Comparison of ENCODE assay signal across 19 mouse cellular contexts in the genomic region with DNA sequence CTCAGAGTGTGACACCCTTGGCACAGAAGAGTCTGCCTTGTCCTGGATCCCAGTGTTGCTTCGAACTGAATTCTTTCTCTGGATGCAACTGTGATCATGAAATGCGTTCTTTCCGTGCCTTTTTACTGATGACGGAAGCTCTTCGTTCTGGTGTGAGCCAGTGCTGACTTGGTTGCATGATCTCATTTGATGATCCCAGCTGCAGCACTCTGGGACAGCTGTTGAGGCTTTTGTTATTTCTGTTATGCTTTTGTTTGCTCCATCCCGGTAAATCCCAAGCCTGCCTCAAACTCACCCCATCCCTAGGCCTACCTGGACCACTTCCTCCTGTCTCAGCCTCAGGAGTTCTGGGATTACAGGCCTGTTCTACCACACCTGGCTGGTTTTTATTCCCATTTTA. TPM values are rescaled to one million over a fixed set of nuclear protein-coding genes. Genes with fewer than 3 reads are reported as not detected.
A peak's percentile ranks its signal among the peaks of the same experiment; 100 is the strongest.
DNase-seq lines count a peak whose midpoint lies in the region; ATAC-seq and TF ChIP-seq lines count a peak whose summit lies in the region.
"Had no signal": no experiment of that assay in that cellular context is flagged by ENCODE, and none has a peak within 500 bp of the region (broad histone marks: within the 10 kb centered on the region; RNA-seq: fewer than 3 reads in every experiment).

No protein-coding gene starts in this region.

- H3K27ac ChIP-seq in heart, embryonic 10.5 days, result no peak overlapping the region
- no peak overlapping the region for H3K27ac ChIP-seq in heart, embryonic 11.5 days (ENCODE audit: low read depth, low read length)
- 0 out of 2 replicates have a peak overlapping the region, but pooled peaks have one; percentile 19 for H3K27ac ChIP-seq in kidney, postnatal 0 days
- H3K27ac ChIP-seq in liver, embryonic 12.5 days, result peak overlapping the region; percentile 87
- H3K27ac ChIP-seq in liver, embryonic 16.5 days (ENCODE audit: low read length), result peak overlapping the region; percentile 89
- H3K27ac ChIP-seq: embryonic facial prominence, embryonic 12.5 days; midbrain, embryonic 15.5 days had no signal

- H3K4me2 ChIP-seq in heart, embryonic 11.5 days, result no peak overlapping the region
- H3K4me2 ChIP-seq in kidney, postnatal 0 days (ENCODE audit: low read length), result no peak overlapping the region
- H3K4me2 ChIP-seq in liver, embryonic 12.5 days, result peak overlapping the region; percentile 55
- H3K4me2 ChIP-seq in liver, embryonic 16.5 days (ENCODE audit: low read depth, low read length), result peak overlapping the region; percentile 61
- H3K4me2 ChIP-seq: embryonic facial prominence, embryonic 12.5 days; midbrain, embryonic 15.5 days had no signal

- H3K4me1 ChIP-seq in heart, embryonic 10.5 days, result peaks cover 13% of the 10 kb centered on the region
- peaks cover 6% of the 10 kb centered on the region; the same call in 1 of the 2 replicates for H3K4me1 ChIP-seq in heart, embryonic 11.5 days (ENCODE audit: control insufficient read depth, insufficient read depth, low read length)
- no peaks in the 10 kb centered on the region for H3K4me1 ChIP-seq in kidney, postnatal 0 days (replicated peaks; ENCODE audit: insufficient read depth, low read length)
- peaks cover 62% of the 10 kb centered on the region for H3K4me1 ChIP-seq in liver, embryonic 12.5 days
- H3K4me1 ChIP-seq in liver, embryonic 16.5 days (ENCODE audit: control insufficient read depth, low read depth, low read length), result peaks cover 40% of the 10 kb centered on the region

- ATAC-seq in heart, embryonic 11.5 days (replicated peaks; ENCODE audit: insufficient number of reproducible peaks, low FRiP score, low TSS enrichment), result no peak
- ATAC-seq in kidney, postnatal 0 days (replicated peaks; ENCODE audit: low FRiP score, low read depth), result no peak
- ATAC-seq in liver, embryonic 12.5 days, result no peak
- ATAC-seq in liver, embryonic 16.5 days (ENCODE audit: low read depth), result no peak
- ATAC-seq: hindbrain, embryonic 16.5 days; intestine, embryonic 16.5 days; midbrain, embryonic 15.5 days had no signal

- H3K36me3 ChIP-seq in heart, embryonic 10.5 days, result no peaks in the 10 kb centered on the region
- H3K36me3 ChIP-seq in heart, embryonic 11.5 days (ENCODE audit: control insufficient read depth, insufficient read depth, low read length), result no peaks in the 10 kb centered on the region
- no peaks in the 10 kb centered on the region for H3K36me3 ChIP-seq in kidney, postnatal 0 days (ENCODE audit: insufficient read depth, low read length)
- no peaks in the 10 kb centered on the region for H3K36me3 ChIP-seq in liver, embryonic 12.5 days
- no peaks in the 10 kb centered on the region for H3K36me3 ChIP-seq in liver, embryonic 16.5 days (ENCODE audit: control insufficient read depth, insufficient read depth)
- H3K36me3 ChIP-seq: embryonic facial prominence, embryonic 12.5 days; midbrain, embryonic 15.5 days had no signal

- DNase-seq in heart, embryonic 10.5 days (ENCODE audit: low spot score), result peak; percentile 69
- no peak for DNase-seq in kidney, postnatal 0 days (ENCODE audit: low spot score)
- no peak for DNase-seq in kidney, adult 18-20 months
- DNase-seq in layer of hippocampus, adult 9-10 months (ENCODE audit: low spot score), result no peak
- DNase-seq: adrenal gland, adult 8-10 months; cerebellum, adult 9-10 months; gastrocnemius, postnatal 36 days; left cerebral cortex, postnatal 4 days; lung, postnatal 14 days; right cerebral cortex, postnatal 14 days; spleen, adult 18-20 months; thymus, postnatal 36 days had no signal

- no peaks in the 10 kb centered on the region for H3K9me3 ChIP-seq in heart, embryonic 10.5 days
- no peaks in the 10 kb centered on the region for H3K9me3 ChIP-seq in heart, embryonic 11.5 days (replicated peaks; ENCODE audit: control insufficient read depth, low read length)
- no peaks in the 10 kb centered on the region for H3K9me3 ChIP-seq in kidney, postnatal 0 days (replicated peaks; ENCODE audit: low read length)
- no peaks in the 10 kb centered on the region for H3K9me3 ChIP-seq in liver, embryonic 12.5 days (replicated peaks)
- H3K9me3 ChIP-seq in liver, embryonic 16.5 days (replicated peaks; ENCODE audit: control insufficient read depth, low read length), result no peaks in the 10 kb centered on the region
- H3K9me3 ChIP-seq: embryonic facial prominence, embryonic 12.5 days; midbrain, embryonic 15.5 days had no signal

- H3K27me3 ChIP-seq in heart, embryonic 10.5 days (ENCODE audit: insufficient read depth, poor library complexity, severe bottlenecking), result no peaks in the 10 kb centered on the region
- no peaks in the 10 kb centered on the region for H3K27me3 ChIP-seq in heart, embryonic 11.5 days (ENCODE audit: control insufficient read depth, insufficient read depth, low read length)
- H3K27me3 ChIP-seq in kidney, postnatal 0 days (ENCODE audit: insufficient read depth, low read length), result no peaks in the 10 kb centered on the region
- H3K27me3 ChIP-seq in liver, embryonic 12.5 days (replicated peaks), result no peaks in the 10 kb centered on the region
- H3K27me3 ChIP-seq in liver, embryonic 16.5 days (ENCODE audit: control insufficient read depth, insufficient read depth, low read depth, low read length), result no peaks in the 10 kb centered on the region
- H3K27me3 ChIP-seq: embryonic facial prominence, embryonic 12.5 days; midbrain, embryonic 15.5 days had no signal

- H3K4me3 ChIP-seq in heart, embryonic 10.5 days, result no peak overlapping the region
- H3K4me3 ChIP-seq in heart, embryonic 11.5 days (ENCODE audit: low read depth, low read length), result no peak overlapping the region
- no peak overlapping the region for H3K4me3 ChIP-seq in kidney, postnatal 0 days (replicated peaks; ENCODE audit: low read depth, low read length)
- 0 out of 2 replicates have a peak overlapping the region, but pooled peaks have one; percentile 6 for H3K4me3 ChIP-seq in liver, embryonic 12.5 days
- H3K4me3 ChIP-seq in liver, embryonic 16.5 days (ENCODE audit: low read depth, low read length), result no peak overlapping the region
- H3K4me3 ChIP-seq: embryonic facial prominence, embryonic 12.5 days; midbrain, embryonic 15.5 days had no signal

- 84% methylated on average over 6 of the region's 6 CpGs for WGBS in heart, embryonic 10.5 days
- WGBS in heart, embryonic 11.5 days (ENCODE audit: insufficient replicate concordance), result 87% methylated on average over 6 of the region's 6 CpGs
- WGBS in kidney, postnatal 0 days, result 38% methylated on average over 6 of the region's 6 CpGs
- WGBS in liver, embryonic 12.5 days (ENCODE audit: insufficient replicate concordance), result 86% methylated on average over 6 of the region's 6 CpGs
- WGBS in liver, embryonic 16.5 days (ENCODE audit: insufficient replicate concordance), result 92% methylated on average over 6 of the region's 6 CpGs

- TF ChIP-seq CTCF in kidney, postnatal 0 days (IDR thresholded peaks at IDR 0.05; ENCODE audit: low read depth), result no peak

- H3K9ac ChIP-seq in heart, embryonic 11.5 days (ENCODE audit: low read depth, low read length), result no peak overlapping the region
- H3K9ac ChIP-seq in kidney, postnatal 0 days (ENCODE audit: low read depth, low read length), result no peak overlapping the region
- H3K9ac ChIP-seq in liver, embryonic 12.5 days, result peak overlapping the region; percentile 54
- H3K9ac ChIP-seq in liver, embryonic 16.5 days (ENCODE audit: low read depth, low read length), result peak overlapping the region; percentile 5; the same call in 1 of the 2 replicates
- H3K9ac ChIP-seq: embryonic facial prominence, embryonic 12.5 days; midbrain, embryonic 15.5 days had no signal

RNA-seq across cellular contexts. Expression of a gene that starts 4.1 kb away (rescaled TPM):
- polyA plus RNA-seq in heart, embryonic 10.5 days (2016; fragmentation: Nextera tagmentation; extraction: Ambion mirVana), result 92.7 and 104 TPM in 2 replicates
- 134 and 147 TPM in 2 replicates for polyA plus RNA-seq in heart, embryonic 11.5 days (2014; fragmentation: Nextera tagmentation; extraction: Ambion mirVana)
- 215 and 232 TPM in 2 replicates for polyA plus RNA-seq in kidney, postnatal 0 days (2015; fragmentation: Nextera tagmentation; extraction: Ambion mirVana)
- 130 and 134 TPM in 2 replicates for polyA plus RNA-seq in liver, embryonic 12.5 days (2016; fragmentation: Nextera tagmentation; extraction: Ambion mirVana)
- 76.2 and 79.2 TPM in 2 replicates for polyA plus RNA-seq in liver, embryonic 16.5 days (2015; fragmentation: Nextera tagmentation; extraction: Ambion mirVana)

RNA-seq across cellular contexts. Expression of a gene that starts 53.1 kb away (rescaled TPM):
- 328 and 389 TPM in 2 replicates for polyA plus RNA-seq in heart, embryonic 10.5 days (2016; fragmentation: Nextera tagmentation; extraction: Ambion mirVana)
- 319 and 322 TPM in 2 replicates for polyA plus RNA-seq in heart, embryonic 11.5 days (2014; fragmentation: Nextera tagmentation; extraction: Ambion mirVana)
- 277 and 296 TPM in 2 replicates for polyA plus RNA-seq in kidney, postnatal 0 days (2015; fragmentation: Nextera tagmentation; extraction: Ambion mirVana)
- 191 and 193 TPM in 2 replicates for polyA plus RNA-seq in liver, embryonic 12.5 days (2016; fragmentation: Nextera tagmentation; extraction: Ambion mirVana)
- polyA plus RNA-seq in liver, embryonic 16.5 days (2015; fragmentation: Nextera tagmentation; extraction: Ambion mirVana), result 103 and 118 TPM in 2 replicates

Comparison
In these comparisons a context has a peak if more than half of its experiments do, and no peak if none do; other contexts are left out.
1. H3K27ac ChIP-seq: peak in kidney, postnatal 0 days (single experiment), liver, embryonic 12.5 days (single experiment) and liver, embryonic 16.5 days (single experiment); none in heart, embryonic 10.5 days (single experiment) and heart, embryonic 11.5 days (single experiment).
2. H3K4me2 ChIP-seq: peak in liver, embryonic 12.5 days (single experiment) and liver, embryonic 16.5 days (single experiment); none in heart, embryonic 11.5 days (single experiment) and kidney, postnatal 0 days (single experiment).
3. H3K9ac ChIP-seq: peak in liver, embryonic 12.5 days (single experiment) and liver, embryonic 16.5 days (single experiment); none in heart, embryonic 11.5 days (single experiment) and kidney, postnatal 0 days (single experiment).